Mouse (Mus musculus): ENCODE results near the gene Cblc. TPM values are rescaled to one million over a fixed set of nuclear protein-coding genes. Genes with fewer than 3 reads are reported as not detected.

Gene Cblc
- total RNA-seq, 2 experiments from 2014 or later: not detected

- ATAC-seq (replicated peaks; ENCODE audit: poor library complexity, severe bottlenecking): 0 out of 2 replicates have a peak, but pooled peaks have one; percentile 23
Observed at GRCm38 (mm10) chr7:19740269-19740668, 56.3 kb downstream of the Cblc start.

- no peak for ATAC-seq (replicated peaks; ENCODE audit: poor library complexity, severe bottlenecking)
Observed at GRCm38 (mm10) chr7:19738771-19739170, 57.8 kb downstream of the Cblc start.

- peak; percentile 77 for ATAC-seq (replicated peaks; ENCODE audit: poor library complexity, severe bottlenecking)
Observed at GRCm38 (mm10) chr7:19736389-19737057, 60.1 kb downstream of the Cblc start.

GRCm38 (mm10) chr7:19734178-19734666 is 62.4 kb downstream of the Cblc start:
- ATAC-seq (replicated peaks; ENCODE audit: poor library complexity, severe bottlenecking): no peak

Other genes starting within 250 kb of the Cblc start
- gene Ppp1r37, start 233.7 kb downstream of the Cblc start, total RNA-seq (2014; fragmentation: Nextera tagmentation): 29.7 and 32.3 TPM in 2 replicates
- gene Ppp1r37, start 233.7 kb downstream of the Cblc start, total RNA-seq (2017): 11.9 and 17.8 TPM in 2 replicates
- gene Zfp296, start 219.5 kb downstream of the Cblc start, total RNA-seq (2014; fragmentation: Nextera tagmentation): 3.9 and 7.0 TPM in 2 replicates
- 3.8 and 3.9 TPM in 2 replicates for gene Zfp296, start 219.5 kb downstream of the Cblc start, total RNA-seq (2017)
- 66.1 and 70.9 TPM in 2 replicates for gene Gemin7, start 219.2 kb downstream of the Cblc start, total RNA-seq (2014; fragmentation: Nextera tagmentation)
- 37.8 and 44.3 TPM in 2 replicates for gene Gemin7, start 219.2 kb downstream of the Cblc start, total RNA-seq (2017)
- gene Clasrp, start 192.3 kb downstream of the Cblc start, total RNA-seq (2014; fragmentation: Nextera tagmentation): 24.2 and 40.8 TPM in 2 replicates
- 19.6 TPM in 2 replicates for gene Clasrp, start 192.3 kb downstream of the Cblc start, total RNA-seq (2017)
- 1.2 TPM in 1 of 2 replicates, not detected in the other for gene Relb, start 167.4 kb downstream of the Cblc start, total RNA-seq (2014; fragmentation: Nextera tagmentation)
- 1.4 and 1.9 TPM in 2 replicates for gene Relb, start 167.4 kb downstream of the Cblc start, total RNA-seq (2017)
- gene Clptm1, start 131.8 kb downstream of the Cblc start, total RNA-seq (2014; fragmentation: Nextera tagmentation): 29.9 and 41.7 TPM in 2 replicates
- gene Clptm1, start 131.8 kb downstream of the Cblc start, total RNA-seq (2017): 32.0 and 36.5 TPM in 2 replicates
- 3.3 and 5.9 TPM in 2 replicates for gene Apoc2, start 118.9 kb downstream of the Cblc start, total RNA-seq (2014; fragmentation: Nextera tagmentation)
- gene Apoc2, start 118.9 kb downstream of the Cblc start, total RNA-seq (2017): 1.3 TPM in 1 of 2 replicates, not detected in the other
- gene Gm44805, start 115.4 kb downstream of the Cblc start, total RNA-seq (2014; fragmentation: Nextera tagmentation): not detected in 2 replicates
- gene Gm44805, start 115.4 kb downstream of the Cblc start, total RNA-seq (2017): not detected in 2 replicates
- gene Apoc4, start 115.3 kb downstream of the Cblc start, total RNA-seq (2014; fragmentation: Nextera tagmentation): not detected in 2 replicates
- gene Apoc4, start 115.3 kb downstream of the Cblc start, total RNA-seq (2017): not detected in 2 replicates
- gene Apoc1, start 104.1 kb downstream of the Cblc start, total RNA-seq (2014; fragmentation: Nextera tagmentation): 10.3 and 17.9 TPM in 2 replicates
- gene Apoc1, start 104.1 kb downstream of the Cblc start, total RNA-seq (2017): 0.57 and 10.6 TPM in 2 replicates
- gene Apoe, start 97.6 kb downstream of the Cblc start, total RNA-seq (2014; fragmentation: Nextera tagmentation): 21.9 and 23.5 TPM in 2 replicates
- gene Apoe, start 97.6 kb downstream of the Cblc start, total RNA-seq (2017): 59.3 and 90.6 TPM in 2 replicates
- 70.2 and 76.7 TPM in 2 replicates for gene Tomm40, start 81.4 kb downstream of the Cblc start, total RNA-seq (2014; fragmentation: Nextera tagmentation)
- 36.2 and 47.0 TPM in 2 replicates for gene Tomm40, start 81.4 kb downstream of the Cblc start, total RNA-seq (2017)
- 1.7 and 2.0 TPM in 2 replicates for gene Nectin2, start 46.3 kb downstream of the Cblc start, total RNA-seq (2014; fragmentation: Nextera tagmentation)
- gene Nectin2, start 46.3 kb downstream of the Cblc start, total RNA-seq (2017): 1.6 and 1.8 TPM in 2 replicates
- not detected in 2 replicates for gene Bcam, start 25.8 kb downstream of the Cblc start, total RNA-seq (2014; fragmentation: Nextera tagmentation)
- gene Bcam, start 25.8 kb downstream of the Cblc start, total RNA-seq (2017): not detected in 2 replicates
- 7.5 and 8.5 TPM in 2 replicates for gene Bcl3, start 26.0 kb upstream of the Cblc start, total RNA-seq (2014; fragmentation: Nextera tagmentation)
- 0.57 and 1.0 TPM in 2 replicates for gene Bcl3, start 26.0 kb upstream of the Cblc start, total RNA-seq (2017)
- not detected in 2 replicates for gene Gm19345, start 55.2 kb upstream of the Cblc start, total RNA-seq (2014; fragmentation: Nextera tagmentation)
- gene Gm19345, start 55.2 kb upstream of the Cblc start, total RNA-seq (2017): not detected in 2 replicates
- gene Ceacam16, start 64.5 kb upstream of the Cblc start, total RNA-seq (2014; fragmentation: Nextera tagmentation): not detected in 2 replicates
- 0.56 TPM in 1 of 2 replicates, not detected in the other for gene Ceacam16, start 64.5 kb upstream of the Cblc start, total RNA-seq (2017)
- gene Ceacam19, start 91.2 kb upstream of the Cblc start, total RNA-seq (2014; fragmentation: Nextera tagmentation): not detected in 2 replicates
- gene Ceacam19, start 91.2 kb upstream of the Cblc start, total RNA-seq (2017): not detected in 2 replicates
- gene Pvr, start 124.4 kb upstream of the Cblc start, total RNA-seq (2014; fragmentation: Nextera tagmentation): 10.7 and 32.3 TPM in 2 replicates
- 10.9 and 11.3 TPM in 2 replicates for gene Pvr, start 124.4 kb upstream of the Cblc start, total RNA-seq (2017)
- 3.4 TPM in 1 of 2 replicates, not detected in the other for gene Igsf23, start 153.9 kb upstream of the Cblc start, total RNA-seq (2014; fragmentation: Nextera tagmentation)
- not detected in 2 replicates for gene Igsf23, start 153.9 kb upstream of the Cblc start, total RNA-seq (2017)
- not detected in 2 replicates for gene Ceacam20, start 168.6 kb upstream of the Cblc start, total RNA-seq (2014; fragmentation: Nextera tagmentation)
- not detected in 2 replicates for gene Ceacam20, start 168.6 kb upstream of the Cblc start, total RNA-seq (2017)
- gene Nlrp9b, start 194.7 kb upstream of the Cblc start, total RNA-seq (2014; fragmentation: Nextera tagmentation): not detected in 2 replicates
- gene Nlrp9b, start 194.7 kb upstream of the Cblc start, total RNA-seq (2017): not detected in 2 replicates